Mouse (Mus musculus) ES-Bruce4 (cell line): ENCODE measurements around the gene Awat1.

ENCODE experiments used
- CTCF ChIP-seq: IDR thresholded peaks from one replicate; pipeline ENCODE4 v1.8.1; 2011; ENCODE audit warnings: low read depth, low read length
- EP300 ChIP-seq: IDR thresholded peaks from 2 replicates; pipeline ENCODE4 v1.6.1; 2011; ENCODE audit warnings: low read depth, low read length; ENCODE audit not compliant: insufficient read depth
- POLR2A ChIP-seq: IDR thresholded peaks from one replicate; pipeline ENCODE4 v1.8.1; 2011; ENCODE audit warnings: low read length; ENCODE audit not compliant: insufficient read depth

GRCm38 (mm10) chrX:100594791-100595190 lies 22.7 kb downstream of the Awat1 start, which contains the start of gene P2ry4:
- TF ChIP-seq CTCF (no peak), EP300 (no peak), POLR2A (no peak)
